Mouse (Mus musculus) heart, postnatal 0 days (tissue): ENCODE results near the gene Pcsk2.

Experiments
- CTCF ChIP-seq: IDR thresholded peaks from 2 replicates; pipeline ENCODE4 v1.5.1; 2016; ENCODE audit warnings: antibody characterized with exemption, control low read depth, low read depth
- EP300 ChIP-seq: IDR thresholded peaks from 2 replicates; pipeline ENCODE4 v1.6.1; 2016; ENCODE audit warnings: antibody characterized with exemption, low read depth

GRCm38 (mm10) chr2:143666785-143667184, 120.8 kb downstream of the Pcsk2 start:
- TF ChIP-seq CTCF (no peak), EP300 (no peak)
